ENCODE assay signal across 20 mouse cellular contexts in genomic region chr3:66240476-66240875, GRCm38 (mm10). TPM values are rescaled to one million over a fixed set of nuclear protein-coding genes. Genes with fewer than 3 reads are reported as not detected.
DNase-seq lines count a peak whose midpoint lies in the region; ATAC-seq and TF ChIP-seq lines count a peak whose summit lies in the region.
"Had no signal": no experiment of that assay in that cellular context is flagged by ENCODE, and none has a peak within 500 bp of the region (broad histone marks: within the 10 kb centered on the region; RNA-seq: fewer than 3 reads in every experiment).

No protein-coding gene starts in this region.

- H3K9me3 ChIP-seq in heart, embryonic 16.5 days (replicated peaks; ENCODE audit: control insufficient read depth, low read length): no peaks in the 10 kb centered on the region
- H3K9me3 ChIP-seq: embryonic facial prominence, embryonic 15.5 days; midbrain, embryonic 13.5 days had no signal

- no peak for TF ChIP-seq POLR2A in heart, adult 2 months (IDR thresholded peaks at IDR 0.05; ENCODE audit: insufficient read depth, low read depth, low read length)

- no peaks in the 10 kb centered on the region for H3K36me3 ChIP-seq in heart, embryonic 16.5 days (ENCODE audit: control insufficient read depth, insufficient read depth)
- H3K36me3 ChIP-seq in heart, adult 2 months (ENCODE audit: control insufficient read depth, insufficient read depth, low read length): no peaks in the 10 kb centered on the region
- H3K36me3 ChIP-seq: embryonic facial prominence, embryonic 15.5 days; midbrain, embryonic 13.5 days had no signal

- no peak overlapping the region for H3K4me2 ChIP-seq in heart, embryonic 16.5 days (ENCODE audit: low read depth, low read length)
- H3K4me2 ChIP-seq: embryonic facial prominence, embryonic 15.5 days; liver, embryonic 11.5 days; lung, embryonic 14.5 days; midbrain, embryonic 13.5 days had no signal

- DNase-seq in adrenal gland, postnatal 14 days: peak; percentile 9
- no peak for DNase-seq in adrenal gland, postnatal 4 days (ENCODE audit: low spot score in 2 of 2)
- DNase-seq in heart, adult 2 months: no peak
- DNase-seq in 3T3-L1 (ENCODE audit: low read depth, low spot score): peak; percentile 93
- DNase-seq in adipocyte (ENCODE audit: low spot score): peak; percentile 55
- DNase-seq in urinary bladder, postnatal 25 days (ENCODE audit: low spot score): no peak
- DNase-seq in layer of hippocampus, postnatal 25 days (ENCODE audit: extremely low spot score in 1 of 2, low spot score in 1 of 2): no peak
- DNase-seq: cerebellum, adult 9-10 months; gastrocnemius, postnatal 36 days; kidney, adult 9 months; kidney, postnatal 36 days; lung, embryonic 14.5 days; thymus, postnatal 4 days had no signal

- no peak for TF ChIP-seq CTCF in heart, adult 2 months (IDR thresholded peaks at IDR 0.05)

- intact Hi-C loops in heart, adult 2 months (cut with DNase I): no loop called here

- no peaks in the 10 kb centered on the region for H3K79me2 ChIP-seq in heart, adult 2 months (replicated peaks; ENCODE audit: control insufficient read depth, insufficient read depth, low read length)

- no peak for TF ChIP-seq EP300 in heart, adult 2 months (IDR thresholded peaks at IDR 0.05; ENCODE audit: insufficient read depth, low read depth, low read length)

- no peaks in the 10 kb centered on the region for H3K27me3 ChIP-seq in heart, embryonic 16.5 days (ENCODE audit: control insufficient read depth, insufficient read depth, low read length)
- no peaks in the 10 kb centered on the region for H3K27me3 ChIP-seq in heart, adult 2 months (ENCODE audit: control insufficient read depth, insufficient read depth, low read length)
- H3K27me3 ChIP-seq: embryonic facial prominence, embryonic 15.5 days; midbrain, embryonic 13.5 days had no signal

- ATAC-seq in heart, embryonic 16.5 days (replicated peaks; ENCODE audit: extremely low read depth, insufficient read depth, low FRiP score): peak; percentile 60
- ATAC-seq: midbrain, embryonic 13.5 days had no signal

- H3K27ac ChIP-seq in heart, embryonic 16.5 days (ENCODE audit: low read length): no peak overlapping the region
- H3K27ac ChIP-seq in heart, adult 2 months: no peak overlapping the region
- H3K27ac ChIP-seq: embryonic facial prominence, embryonic 15.5 days; midbrain, embryonic 13.5 days had no signal

- no peak overlapping the region for H3K4me3 ChIP-seq in heart, embryonic 16.5 days (ENCODE audit: low read length)
- no peak overlapping the region for H3K4me3 ChIP-seq in heart, adult 2 months
- H3K4me3 ChIP-seq: embryonic facial prominence, embryonic 15.5 days; midbrain, embryonic 13.5 days had no signal

- H3K9ac ChIP-seq in heart, embryonic 16.5 days (ENCODE audit: low read length): no peak overlapping the region
- H3K9ac ChIP-seq in heart, adult 2 months (ENCODE audit: low read depth, low read length): no peak overlapping the region
- H3K9ac ChIP-seq: embryonic facial prominence, embryonic 15.5 days; lung, embryonic 14.5 days; midbrain, embryonic 13.5 days had no signal

- H3K4me1 ChIP-seq in heart, embryonic 16.5 days (ENCODE audit: control insufficient read depth, insufficient read depth, low read length): no peaks in the 10 kb centered on the region
- no peaks in the 10 kb centered on the region for H3K4me1 ChIP-seq in heart, adult 2 months (ENCODE audit: control insufficient read depth, insufficient read depth, low read length)
- H3K4me1 ChIP-seq: embryonic facial prominence, embryonic 15.5 days; midbrain, embryonic 13.5 days had no signal

RNA-seq across cellular contexts. Expression of gene Ptx3, which starts 20.8 kb away (rescaled TPM):
- 0.44 and 0.45 TPM in 2 replicates for total RNA-seq in adrenal gland, postnatal 14 days (2021)
- total RNA-seq in adrenal gland, postnatal 4 days (2021): 1 to 10 TPM; 1.3 to 1.6 TPM
- 4.8 and 5.2 TPM in 2 replicates for polyA plus RNA-seq in heart, embryonic 16.5 days (2015; fragmentation: Nextera tagmentation; extraction: Ambion mirVana)
- under 1 TPM; 0.50 to 0.52 TPM for total RNA-seq in heart, adult 2 months (2021)
- polyA plus RNA-seq in heart, adult 2 months (2012; rRNA removed): 0.45 and 0.97 TPM in 2 replicates
- 1 to 10 TPM; 2.0 to 2.3 TPM for total RNA-seq in layer of hippocampus, postnatal 25 days (2021)
- total RNA-seq: megakaryocyte progenitor cell, adult 5-6 weeks had no signal

RNA-seq across cellular contexts. Expression of gene Veph1, which starts 56.2 kb away (rescaled TPM):
- not detected in 2 replicates for total RNA-seq in adrenal gland, postnatal 14 days (2021)
- 1 to 10 TPM in 1 of 2 experiments, under 1 TPM in 1; 0.20 to 5.0 TPM for total RNA-seq in adrenal gland, postnatal 4 days (2021)
- 0.64 and 1.3 TPM in 2 replicates for polyA plus RNA-seq in heart, embryonic 16.5 days (2015; fragmentation: Nextera tagmentation; extraction: Ambion mirVana)
- not detected for total RNA-seq in heart, adult 2 months (2021)
- 0.04 TPM in 1 of 2 replicates, not detected in the other for polyA plus RNA-seq in heart, adult 2 months (2012; rRNA removed)
- under 1 TPM; 0.32 to 0.47 TPM for total RNA-seq in layer of hippocampus, postnatal 25 days (2021)
- total RNA-seq: adrenal gland, postnatal 36 days; gastrocnemius, postnatal 36 days; megakaryocyte progenitor cell, adult 5-6 weeks had no signal
- polyA plus RNA-seq: small intestine, adult 2 months had no signal

Comparison
In these comparisons a context has a peak if more than half of its experiments do, and no peak if none do; other contexts are left out.
1. DNase-seq: peak in adrenal gland, postnatal 14 days (single experiment), 3T3-L1 (single experiment) and adipocyte (single experiment); none in adrenal gland, postnatal 4 days (0 of 2), heart, adult 2 months (0 of 2), urinary bladder, postnatal 25 days (single experiment) and layer of hippocampus, postnatal 25 days (0 of 2).